Mouse (Mus musculus): ENCODE measurements around the gene Ints13. TPM values are rescaled to one million over a fixed set of nuclear protein-coding genes. Genes with fewer than 3 reads are reported as not detected.

Gene Ints13
- total RNA-seq, 2 experiments from 2014 or later: 59.9 to 87.4 TPM

DNA sequence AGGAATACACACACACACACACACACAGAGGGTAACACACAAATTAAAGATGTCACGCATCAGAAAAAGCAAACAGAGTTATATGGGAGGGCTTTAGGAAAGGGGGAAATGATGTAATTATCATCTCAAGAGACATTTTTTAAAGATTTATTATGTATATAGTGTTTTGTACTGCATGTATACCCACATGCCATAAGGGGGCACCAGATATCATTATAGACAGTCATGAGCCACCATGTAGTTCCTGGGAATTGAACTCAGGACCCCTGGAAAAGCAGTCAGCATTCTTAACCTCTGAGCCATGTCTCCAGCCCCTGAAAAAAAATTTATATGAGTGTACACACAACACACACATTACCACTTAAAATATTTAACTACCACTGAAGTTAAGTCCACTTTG is 33.0 kb downstream of the Ints13 start:
- no peak for ATAC-seq (ENCODE audit: poor library complexity, severe bottlenecking)

DNA sequence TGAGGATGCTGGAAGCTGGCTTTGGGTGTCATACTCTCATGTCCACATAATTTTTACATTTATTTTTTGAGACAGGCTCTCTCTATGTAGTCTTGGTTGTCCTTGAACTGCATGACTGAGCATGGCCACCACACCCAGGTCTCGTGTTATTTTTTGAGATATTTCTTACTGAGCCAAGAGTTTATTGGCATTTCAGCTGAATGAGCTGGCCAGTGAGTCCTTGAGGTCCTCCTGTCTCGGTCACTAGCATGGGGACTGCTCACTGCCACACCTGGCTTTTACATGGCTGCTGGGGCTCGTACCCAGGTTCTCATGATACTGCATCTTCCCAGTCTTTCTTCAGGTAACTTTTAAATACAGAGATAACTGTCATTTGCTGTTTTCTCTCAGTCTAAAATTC is 37.2 kb downstream of the Ints13 start:
- ATAC-seq (ENCODE audit: poor library complexity, severe bottlenecking): no peak

DNA sequence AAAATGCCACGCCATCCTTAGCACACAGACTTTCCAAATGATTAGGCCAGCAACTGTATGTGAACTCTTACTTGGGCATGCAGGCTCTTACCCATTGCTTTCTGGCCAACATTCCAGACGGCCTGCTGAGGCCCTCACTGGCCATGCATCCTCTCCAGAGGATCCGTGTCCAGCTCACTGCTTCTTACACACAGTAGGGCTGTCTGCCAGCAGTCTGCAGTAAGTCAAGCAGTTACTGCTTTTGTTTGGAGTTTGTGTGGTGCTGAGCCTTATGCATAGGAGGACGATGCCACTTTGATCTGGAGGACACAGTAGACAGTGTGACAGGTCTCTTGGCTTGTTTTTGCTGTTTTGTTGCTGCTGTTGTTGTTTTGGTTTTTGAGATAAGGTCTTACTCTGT is 39.0 kb downstream of the Ints13 start:
- no peak for ATAC-seq (ENCODE audit: poor library complexity, severe bottlenecking)

DNA sequence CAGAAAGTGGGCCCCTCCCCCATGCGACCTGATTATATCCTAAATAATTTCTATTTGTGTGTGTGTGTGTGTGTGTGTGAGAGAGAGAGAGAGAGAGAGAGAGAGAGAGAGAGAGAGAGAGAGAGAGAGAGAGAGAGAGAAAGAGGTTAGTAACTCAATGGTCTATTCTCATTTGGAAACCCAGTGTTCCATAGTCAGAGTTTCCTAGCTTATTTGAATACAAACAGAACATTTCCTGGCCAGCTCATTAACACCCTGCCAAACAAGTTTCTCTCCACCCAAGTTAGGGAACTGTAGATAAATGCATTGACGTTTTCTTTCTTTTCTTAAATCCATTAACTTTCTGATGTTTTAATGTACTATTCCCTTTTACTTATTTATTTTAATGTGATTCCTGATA is 39.6 kb downstream of the Ints13 start:
- ATAC-seq (ENCODE audit: poor library complexity, severe bottlenecking): no peak

DNA sequence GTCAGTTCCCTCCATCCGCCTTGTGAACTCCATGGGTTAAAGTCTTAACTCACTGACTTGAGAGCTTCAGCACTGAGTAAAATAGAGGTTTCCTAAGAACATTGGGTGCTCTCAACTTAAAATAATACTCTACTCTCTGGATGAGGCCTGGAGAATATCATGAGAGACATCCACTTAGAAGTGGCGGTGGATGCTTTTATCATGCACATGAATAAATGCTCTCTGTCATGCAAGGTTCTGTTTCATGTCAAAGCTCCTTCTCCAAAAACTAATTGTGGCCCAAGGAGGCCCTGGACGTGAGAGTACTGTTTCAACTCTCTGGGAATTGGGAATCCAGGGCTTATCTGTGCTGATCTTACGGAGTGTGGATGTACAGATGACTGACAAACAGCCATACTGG is 40.5 kb downstream of the Ints13 start:
- ATAC-seq (ENCODE audit: poor library complexity, severe bottlenecking): no peak

DNA sequence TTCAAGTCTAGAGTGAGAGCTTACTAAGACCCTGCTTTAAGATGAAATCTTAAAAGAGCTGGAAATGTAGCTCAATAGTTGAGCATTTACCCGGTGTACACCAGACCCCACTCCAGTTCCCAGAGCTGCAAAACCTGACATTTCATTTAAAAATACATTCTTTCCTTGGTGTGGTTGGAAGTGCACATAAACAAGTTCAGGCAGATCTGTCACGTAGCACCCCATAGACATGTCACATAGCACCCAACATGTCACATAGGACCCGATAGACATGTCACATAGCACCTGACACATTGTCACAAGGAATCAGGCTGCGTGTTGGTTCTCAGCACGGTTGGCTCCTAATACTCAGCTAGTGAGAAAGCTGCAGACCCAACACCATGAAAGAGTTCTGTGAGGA is 42.1 kb downstream of the Ints13 start:
- no peak for ATAC-seq (ENCODE audit: poor library complexity, severe bottlenecking)

DNA sequence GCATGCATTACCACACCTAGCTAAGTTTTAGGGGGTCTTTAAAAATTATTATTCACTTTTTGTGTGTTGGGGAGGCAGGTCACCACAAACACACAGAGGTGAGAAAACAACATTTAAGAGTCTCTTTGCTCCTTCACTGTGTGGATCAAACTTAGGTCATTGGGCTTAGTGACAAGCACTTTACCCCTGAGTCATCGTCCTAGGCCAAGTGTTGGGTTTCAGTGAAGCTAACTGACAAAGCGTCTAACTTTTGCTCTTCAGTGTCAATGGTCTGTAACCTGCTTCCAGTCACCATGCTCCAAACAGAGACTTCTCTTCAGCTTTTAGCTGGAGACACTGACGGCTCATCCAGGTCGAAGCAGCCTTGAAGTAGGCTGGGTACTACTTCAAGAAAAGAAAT is 44.5 kb downstream of the Ints13 start:
- ATAC-seq (ENCODE audit: poor library complexity, severe bottlenecking): no peak

DNA sequence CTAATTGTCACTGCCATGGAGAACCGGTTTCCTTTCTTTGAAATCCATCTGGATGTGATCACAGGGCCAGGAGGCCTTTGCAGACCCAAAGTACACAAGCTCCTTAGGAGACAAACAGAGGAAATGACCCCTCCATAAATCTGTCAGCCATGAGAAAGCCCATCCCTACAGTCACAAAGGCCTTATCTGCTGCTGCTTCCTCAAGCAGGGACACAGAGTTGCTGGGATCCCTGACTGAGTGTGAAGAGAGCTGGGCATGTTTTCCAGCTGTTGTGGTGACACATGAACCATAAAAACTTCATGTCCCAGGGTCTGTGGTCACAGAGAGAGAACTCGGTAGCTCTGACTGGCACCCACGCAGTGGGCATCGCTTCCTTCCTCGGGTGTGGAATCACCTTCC is 46.9 kb downstream of the Ints13 start:
- peak; percentile 33; the same call in 1 of the 2 replicates for ATAC-seq (ENCODE audit: poor library complexity, severe bottlenecking)

DNA sequence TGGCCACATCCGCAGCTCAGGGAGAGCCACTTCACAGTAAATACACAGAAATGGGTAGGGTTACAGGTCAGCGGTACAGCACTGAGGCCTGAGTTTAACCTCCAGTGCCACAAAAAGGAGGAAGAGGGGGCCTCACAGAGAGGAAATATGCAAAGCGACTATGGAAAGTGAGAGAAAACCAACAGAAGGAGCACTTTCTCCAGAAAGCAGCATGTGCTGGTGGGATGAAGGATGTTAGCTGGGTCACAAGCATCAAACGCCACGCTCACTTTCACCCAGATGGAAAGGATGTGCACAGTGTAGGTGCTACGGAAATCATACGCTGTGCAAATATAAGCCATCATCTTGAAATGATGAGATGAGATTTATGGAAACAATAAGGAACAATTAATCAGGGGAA is 47.3 kb downstream of the Ints13 start:
- no peak for ATAC-seq (ENCODE audit: poor library complexity, severe bottlenecking)

DNA sequence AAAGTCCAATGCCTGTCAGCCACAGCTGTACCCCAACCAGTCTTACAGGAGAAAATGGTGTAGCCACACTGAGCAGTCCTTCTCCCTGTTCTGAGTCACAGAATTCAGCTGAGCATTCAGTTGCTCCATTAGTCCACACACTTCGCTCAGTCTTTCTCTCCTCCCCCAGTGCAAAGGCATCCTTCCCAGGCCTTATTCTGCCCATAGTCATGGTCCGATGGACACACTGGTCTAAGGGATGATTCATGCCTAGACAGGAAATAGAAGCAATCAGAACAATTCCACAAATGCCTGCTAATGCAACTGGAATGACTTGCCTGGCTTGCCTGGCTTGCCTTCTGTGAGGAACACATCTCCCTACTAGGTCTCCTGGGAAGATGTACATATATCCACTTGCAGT is 50.1 kb downstream of the Ints13 start:
- ATAC-seq (ENCODE audit: poor library complexity, severe bottlenecking): no peak

DNA sequence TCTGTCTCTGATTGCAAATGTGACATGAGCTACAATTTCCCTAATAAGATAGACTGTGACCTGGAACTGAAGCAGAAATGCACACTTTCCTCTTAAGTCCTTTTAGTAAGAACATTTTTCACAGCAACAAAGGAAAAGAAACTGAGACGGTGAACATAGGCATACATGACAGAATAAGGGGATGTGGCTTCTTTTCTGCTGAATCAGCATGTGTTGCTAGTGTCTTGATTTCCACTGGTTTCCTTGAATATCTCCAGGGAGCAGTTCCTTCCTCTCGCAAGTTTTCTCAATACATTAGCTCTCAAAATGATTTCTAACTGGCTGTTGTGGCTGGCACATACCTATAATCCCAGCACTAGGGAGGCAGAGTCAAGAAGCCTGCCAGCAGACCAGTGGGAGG is 52.1 kb downstream of the Ints13 start:
- no peak for ATAC-seq (ENCODE audit: poor library complexity, severe bottlenecking)

DNA sequence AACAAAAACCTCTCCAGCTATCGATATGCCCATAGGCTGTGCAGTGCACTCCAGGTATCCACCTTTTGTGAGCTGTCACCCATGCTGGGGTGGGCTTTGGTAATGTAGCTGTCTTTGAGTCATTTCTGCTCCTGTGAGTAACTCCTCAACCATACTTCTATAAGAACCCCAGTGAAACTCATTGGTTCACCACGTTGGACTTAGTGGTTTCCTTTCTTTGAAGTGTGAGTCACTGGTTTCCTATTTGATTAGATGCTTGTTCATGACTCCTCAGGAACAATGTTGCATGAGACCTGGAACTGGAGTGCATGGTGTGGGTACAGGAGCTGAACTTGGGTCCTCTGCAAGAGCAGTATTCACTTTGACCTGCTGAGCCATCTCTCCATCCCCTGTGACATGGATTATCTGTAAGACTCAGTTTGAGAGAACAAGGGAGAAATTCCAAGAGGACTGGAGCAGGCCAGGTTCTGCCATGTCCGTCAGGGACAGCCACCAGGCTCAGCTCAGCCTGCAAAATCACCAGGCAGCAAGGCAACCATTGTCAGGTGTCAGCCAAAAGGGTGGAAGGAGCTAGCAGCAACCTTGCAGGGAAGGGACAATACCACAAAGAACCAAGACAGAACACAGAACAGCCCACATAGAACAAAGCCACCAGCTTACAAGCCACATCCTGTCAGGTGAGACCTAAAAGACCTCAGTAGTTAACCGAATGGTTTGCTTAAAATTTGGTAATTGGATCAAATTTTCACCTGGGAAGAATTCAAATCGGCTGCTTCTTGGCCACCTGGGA is 56.0 kb downstream of the Ints13 start:
- ATAC-seq (ENCODE audit: poor library complexity, severe bottlenecking): peak; percentile 43

DNA sequence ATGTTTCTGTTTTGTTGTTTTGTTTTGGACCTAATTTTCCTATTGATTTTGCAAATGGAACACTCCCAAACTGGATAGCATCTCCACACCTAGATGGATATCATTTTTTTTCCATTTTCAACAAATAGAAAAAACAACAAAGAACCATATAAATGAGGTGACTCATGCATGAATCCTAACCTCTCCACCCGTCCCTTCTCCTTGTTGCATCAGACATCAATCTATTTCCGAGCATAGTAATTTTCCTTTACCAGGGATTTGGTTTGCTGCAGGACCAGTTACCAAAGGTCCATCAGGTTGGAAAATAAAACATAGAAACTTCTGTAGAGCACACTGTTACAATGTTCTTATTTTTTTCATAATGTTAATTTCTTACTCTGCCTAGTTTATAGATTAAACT is 58.6 kb downstream of the Ints13 start:
- ATAC-seq (ENCODE audit: poor library complexity, severe bottlenecking): no peak

DNA sequence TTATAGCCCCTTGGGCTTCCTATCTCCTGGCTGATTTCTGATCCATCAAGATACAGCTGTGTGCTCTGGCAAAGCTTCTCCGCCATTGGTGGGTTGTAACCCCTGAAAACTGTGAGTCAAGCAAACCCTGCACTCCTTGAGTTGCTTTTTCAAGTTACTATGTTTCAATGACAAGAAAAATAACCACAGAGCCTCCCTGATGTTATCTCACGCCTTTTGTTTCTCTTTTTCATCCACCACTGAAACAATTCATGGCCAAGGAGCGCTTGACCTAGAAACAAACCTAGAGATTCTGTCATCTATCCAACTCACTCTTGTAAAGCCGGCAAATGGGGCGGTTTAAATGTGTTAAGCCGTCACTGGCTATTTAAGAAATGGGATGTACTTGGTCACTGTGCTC is 61.7 kb downstream of the Ints13 start:
- ATAC-seq (ENCODE audit: poor library complexity, severe bottlenecking): 0 out of 2 replicates have a peak, but pooled peaks have one; percentile 12

DNA sequence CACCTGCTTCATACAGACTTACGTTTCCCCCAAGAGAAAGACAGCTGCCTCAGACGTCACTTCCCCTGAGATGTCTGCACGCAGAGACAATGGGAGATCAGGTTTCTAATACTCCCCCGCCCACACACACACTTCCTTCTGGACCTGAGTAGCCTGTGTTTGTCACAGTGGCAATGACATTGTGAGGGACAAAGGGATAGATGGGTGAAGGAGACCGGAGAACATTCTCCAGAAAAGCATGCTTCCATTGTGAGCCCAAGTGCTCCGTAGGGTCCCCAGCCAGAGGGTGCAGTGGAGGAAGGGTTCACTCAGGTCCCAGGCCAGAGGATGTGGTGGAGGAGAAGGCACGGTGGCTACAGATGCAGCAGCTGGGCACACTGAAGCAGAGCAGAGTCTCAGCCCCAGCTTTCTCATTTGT is 63.1 kb downstream of the Ints13 start:
- ATAC-seq (ENCODE audit: poor library complexity, severe bottlenecking): peak; percentile 49

DNA sequence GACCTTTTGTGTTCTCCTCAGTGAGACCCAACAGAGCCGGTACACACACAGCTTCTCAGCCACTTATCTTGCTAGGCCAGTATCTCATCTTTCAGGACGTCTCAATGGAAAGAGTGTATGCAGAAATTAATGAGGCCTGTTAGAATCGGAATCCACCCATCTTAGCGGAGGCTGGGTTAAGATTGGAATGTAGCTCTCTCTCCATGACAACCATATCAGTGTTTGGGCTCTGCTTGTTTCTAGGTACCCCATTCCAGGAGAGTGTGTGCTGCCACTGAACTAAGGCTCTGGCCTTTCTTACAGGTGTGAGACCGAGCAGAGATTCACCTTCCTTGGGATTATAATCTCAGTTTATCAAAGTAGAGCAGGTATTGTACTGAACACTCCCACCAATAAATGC is 63.7 kb downstream of the Ints13 start:
- ATAC-seq (ENCODE audit: poor library complexity, severe bottlenecking): no peak

DNA sequence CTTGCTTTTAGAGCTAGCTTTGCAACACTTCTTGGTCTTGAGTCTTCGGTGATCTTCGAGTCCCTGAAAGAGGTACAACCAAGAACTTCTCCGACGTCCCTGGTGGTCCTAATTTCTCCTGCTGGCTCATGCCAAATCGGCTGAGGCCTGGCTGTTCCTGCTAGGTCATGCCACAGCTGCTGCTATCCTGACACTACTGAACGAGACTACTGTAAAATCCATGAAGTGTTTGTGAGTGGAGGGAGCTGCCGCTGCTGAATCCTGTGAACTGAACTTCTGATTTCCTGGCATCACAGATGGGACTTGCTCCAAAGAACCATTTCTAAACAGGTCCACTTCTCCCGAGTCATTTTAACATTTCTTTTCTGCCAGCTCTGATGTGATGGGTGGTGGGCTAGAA is 64.3 kb downstream of the Ints13 start:
- ATAC-seq (ENCODE audit: poor library complexity, severe bottlenecking): no peak

DNA sequence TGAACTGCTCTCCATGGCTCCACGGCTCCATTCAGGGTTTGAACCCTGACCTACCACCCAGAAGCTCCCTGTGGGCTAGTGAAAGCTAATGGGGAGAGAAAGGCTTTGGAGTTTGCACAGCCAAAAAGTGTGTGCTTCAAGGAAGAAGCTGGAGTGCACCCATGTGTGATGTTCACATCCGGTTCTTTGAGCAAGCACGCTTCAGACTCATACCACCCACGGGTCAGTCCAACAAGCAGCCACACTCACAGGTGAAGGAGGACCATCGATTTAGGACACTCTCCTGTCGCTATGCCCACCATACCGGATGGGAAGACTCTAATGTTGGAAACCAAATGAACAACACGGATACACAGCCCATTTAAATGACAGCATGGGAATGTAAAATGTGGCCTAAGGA is 66.1 kb downstream of the Ints13 start:
- ATAC-seq (ENCODE audit: poor library complexity, severe bottlenecking): no peak

DNA sequence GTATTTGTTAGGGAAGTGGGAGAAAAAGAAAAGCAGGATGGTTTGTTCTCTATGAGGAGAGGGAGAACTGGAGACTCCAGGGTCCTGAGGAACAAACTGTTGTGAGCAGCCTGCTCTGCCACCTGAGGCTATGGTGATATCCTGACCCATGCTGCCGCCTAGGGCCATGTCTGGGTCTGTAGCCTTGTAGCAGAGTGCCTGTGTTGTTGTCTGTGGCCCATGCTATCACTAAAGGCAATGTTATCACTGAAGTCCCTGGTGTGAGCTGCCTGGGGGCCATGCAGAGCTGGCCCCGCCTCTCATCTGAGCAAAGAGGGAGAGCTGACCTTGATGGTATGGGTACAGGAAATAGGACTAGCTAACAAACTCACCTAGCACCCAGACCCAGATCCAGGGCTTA is 67.7 kb downstream of the Ints13 start:
- ATAC-seq (ENCODE audit: poor library complexity, severe bottlenecking): no peak

DNA sequence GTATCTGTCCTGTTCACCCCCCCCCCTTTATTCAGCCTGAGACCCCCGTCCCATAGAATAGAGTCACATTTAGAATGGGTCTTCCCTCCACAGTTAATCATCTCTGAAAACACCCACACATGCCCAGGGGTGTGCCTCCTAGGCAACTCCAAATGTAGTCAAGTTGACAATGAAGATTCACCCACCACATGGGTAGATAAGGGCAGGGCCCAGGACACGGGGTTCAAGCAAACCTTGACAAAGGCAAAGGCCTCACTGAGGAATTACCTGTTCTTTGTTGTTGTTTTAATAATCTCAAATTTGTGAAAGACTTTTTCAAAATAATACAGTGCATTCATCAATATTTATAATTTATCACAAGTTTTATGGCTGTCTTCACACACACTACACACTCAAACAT is 73.2 kb downstream of the Ints13 start:
- no peak for ATAC-seq (ENCODE audit: poor library complexity, severe bottlenecking)

DNA sequence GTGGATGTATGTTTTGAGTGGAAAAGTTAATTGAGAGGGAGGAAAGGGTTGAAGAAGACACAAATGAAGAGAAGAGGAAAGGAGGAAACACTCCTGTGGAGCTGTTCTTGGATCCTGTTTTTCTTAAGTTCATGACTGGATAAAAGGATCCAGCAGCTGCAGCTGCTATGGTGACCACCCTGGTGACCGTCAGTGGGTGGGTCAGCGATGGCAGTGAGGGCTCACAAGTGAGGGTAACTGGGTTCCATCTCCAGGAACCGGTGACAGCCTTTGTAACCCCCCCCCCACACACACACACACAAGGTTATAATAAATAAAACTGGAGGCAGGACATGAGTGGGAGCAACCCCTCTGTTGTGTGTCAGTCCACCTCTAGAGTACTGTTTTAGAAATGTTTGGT is 74.8 kb downstream of the Ints13 start:
- no peak for ATAC-seq (ENCODE audit: poor library complexity, severe bottlenecking)

DNA sequence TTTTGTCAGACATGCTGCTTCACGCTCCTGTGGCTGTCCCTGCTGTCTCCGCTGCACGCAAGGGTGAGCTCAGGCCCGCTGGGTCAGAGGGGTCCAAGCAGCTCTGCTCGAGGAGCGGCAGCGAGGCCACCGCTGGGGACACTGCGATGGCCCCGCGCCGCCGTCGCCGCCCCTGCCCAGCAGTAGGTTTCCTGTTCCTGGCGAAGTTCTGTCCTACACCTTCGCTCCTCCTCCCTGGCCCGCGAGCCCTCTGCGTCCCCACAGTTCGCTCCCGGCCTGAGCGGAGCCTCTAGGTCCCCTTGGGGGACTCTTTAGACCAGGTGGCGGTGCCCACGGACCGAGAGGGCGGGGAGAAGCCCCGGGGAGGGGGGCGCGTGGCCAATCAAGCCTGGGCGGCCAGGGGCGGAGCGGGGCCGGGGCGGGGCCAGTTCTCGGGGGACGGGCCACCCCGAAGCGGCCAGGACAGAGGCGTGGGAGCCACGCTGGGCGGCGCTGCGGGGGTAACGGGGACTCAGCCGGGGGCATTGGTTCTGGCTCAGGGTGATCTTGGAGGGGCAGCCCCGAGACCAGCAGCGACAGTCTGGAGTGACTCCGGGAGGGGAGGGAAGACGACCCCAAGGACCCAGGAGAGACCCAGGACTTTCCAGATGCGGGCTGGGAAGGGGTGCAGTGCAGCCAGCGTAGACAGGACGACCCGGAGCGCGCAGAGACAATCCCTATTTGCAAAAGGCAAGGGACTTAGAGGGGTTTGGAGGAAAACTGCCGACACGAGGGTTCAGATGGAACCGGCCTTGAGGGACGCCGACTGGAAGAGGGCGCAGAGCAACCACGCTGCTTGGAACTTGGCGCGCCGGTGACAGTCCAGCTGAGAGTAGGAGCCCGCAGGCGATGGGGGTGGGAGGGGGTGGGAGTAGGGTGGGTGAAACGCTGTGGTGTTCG is 75.5 kb downstream of the Ints13 start, which contains the start of gene Itpr2:
Gene Itpr2 (minus strand): TSS at position 358 of the 939 bp plus-strand sequence.
- peak; percentile 73 for ATAC-seq (ENCODE audit: poor library complexity, severe bottlenecking)

Data from megakaryocyte, adult 5-6 weeks (primary cell).